Comparison of ENCODE assay signal across 24 mouse cellular contexts in genomic region chr9:106222994-106223393, GRCm38 (mm10). TPM values are rescaled to one million over a fixed set of nuclear protein-coding genes. Genes with fewer than 3 reads are reported as not detected.
A peak's percentile ranks its signal among the peaks of the same experiment; 100 is the strongest.
DNase-seq lines count a peak whose midpoint lies in the region; ATAC-seq and TF ChIP-seq lines count a peak whose summit lies in the region.
"Had no signal": no experiment of that assay in that cellular context is flagged by ENCODE, and none has a peak within 500 bp of the region (broad histone marks: within the 10 kb centered on the region; RNA-seq: fewer than 3 reads in every experiment).

No protein-coding gene starts in this region.

- WGBS in stomach, embryonic 15.5 days: 79% methylated on average over 4 of the region's 4 CpGs
- whole genome bisulfite sequencing in stomach, postnatal 0 days: 87% methylated on average over 4 of the region's 4 CpGs
- 31% methylated on average over 4 of the region's 4 CpGs for WGBS in macrophage (ENCODE audit: missing documents)
- 77% methylated on average over 4 of the region's 4 CpGs for WGBS in intestine, embryonic 15.5 days

- TF ChIP-seq CTCF in gastrocnemius, adult 2 months (IDR thresholded peaks at IDR 0.05): no peak
- no peak for TF ChIP-seq CTCF in stomach, postnatal 0 days (IDR thresholded peaks at IDR 0.05; ENCODE audit: low read depth)

- no peak overlapping the region for H3K4me2 ChIP-seq in stomach, embryonic 15.5 days
- H3K4me2 ChIP-seq in stomach, postnatal 0 days (replicated peaks; ENCODE audit: low read depth): no peak overlapping the region
- H3K4me2 ChIP-seq in intestine, embryonic 15.5 days (replicated peaks): no peak overlapping the region; the same call in 1 of the 2 replicates
- H3K4me2 ChIP-seq: heart, embryonic 12.5 days; hindbrain, embryonic 14.5 days had no signal

- intact Hi-C loops in gastrocnemius, adult 2 months (cut with DNase I): no loop called here
- intact Hi-C loops in gastrocnemius, postnatal 14 days (cut with DNase I; ENCODE audit: low total_unique reads): loop anchor here (10.0 kb wide), 1 partner anchor 52 kb away; no protein-coding TSS in a partner anchor

- no peaks in the 10 kb centered on the region for H3K9me3 ChIP-seq in stomach, embryonic 15.5 days
- H3K9me3 ChIP-seq in stomach, postnatal 0 days (ENCODE audit: control insufficient read depth, low read length): no peaks in the 10 kb centered on the region
- no peaks in the 10 kb centered on the region for H3K9me3 ChIP-seq in intestine, embryonic 15.5 days
- H3K9me3 ChIP-seq: heart, embryonic 12.5 days; limb, embryonic 10.5 days; midbrain, embryonic 10.5 days had no signal

- H3K4me3 ChIP-seq in gastrocnemius, adult 2 months: no peak overlapping the region; the same call in 1 of the 2 replicates
- no peak overlapping the region for H3K4me3 ChIP-seq in stomach, embryonic 15.5 days (replicated peaks)
- H3K4me3 ChIP-seq in stomach, postnatal 0 days (ENCODE audit: low read depth, low read length): no peak overlapping the region
- peak overlapping the region; percentile 25; the same call in 1 of the 2 replicates for H3K4me3 ChIP-seq in macrophage (ENCODE audit: inconsistent target)
- H3K4me3 ChIP-seq in intestine, embryonic 15.5 days (replicated peaks): no peak overlapping the region
- H3K4me3 ChIP-seq: heart, embryonic 12.5 days; limb, embryonic 10.5 days; midbrain, embryonic 10.5 days had no signal

- H3K4me1 ChIP-seq in stomach, embryonic 15.5 days: peaks cover 13% of the 10 kb centered on the region
- 0 out of 2 replicates have a peak, but pooled peaks cover 4% of the 10 kb centered on the region for H3K4me1 ChIP-seq in stomach, postnatal 0 days (replicated peaks; ENCODE audit: control insufficient read depth, insufficient read depth)
- H3K4me1 ChIP-seq in intestine, embryonic 15.5 days (replicated peaks): peaks cover 16% of the 10 kb centered on the region

- H3K79me2 ChIP-seq in macrophage (ENCODE audit: inconsistent target): peaks cover 54% of the 10 kb centered on the region; the same call in 1 of the 2 replicates

- H3K36me3 ChIP-seq in stomach, embryonic 15.5 days: no peaks in the 10 kb centered on the region
- H3K36me3 ChIP-seq in stomach, postnatal 0 days (ENCODE audit: control insufficient read depth, insufficient read depth, low read length): no peaks in the 10 kb centered on the region
- H3K36me3 ChIP-seq in macrophage (ENCODE audit: inconsistent target): peaks cover 23% of the 10 kb centered on the region; the same call in 1 of the 2 replicates
- H3K36me3 ChIP-seq in intestine, embryonic 15.5 days: no peaks in the 10 kb centered on the region
- H3K36me3 ChIP-seq: heart, embryonic 12.5 days; limb, embryonic 10.5 days; midbrain, embryonic 10.5 days had no signal

- no peak overlapping the region for H3K27ac ChIP-seq in gastrocnemius, adult 2 months
- peak overlapping the region; percentile 21; the same call in 1 of the 2 replicates for H3K27ac ChIP-seq in stomach, embryonic 15.5 days
- H3K27ac ChIP-seq in stomach, postnatal 0 days (replicated peaks): no peak overlapping the region
- H3K27ac ChIP-seq in macrophage: peak overlapping the region; percentile 79
- no peak overlapping the region for H3K27ac ChIP-seq in intestine, embryonic 15.5 days
- H3K27ac ChIP-seq: hindbrain, embryonic 14.5 days; limb, embryonic 10.5 days; liver, embryonic 14.5 days; midbrain, embryonic 10.5 days had no signal

- DNase-seq in gastrocnemius, adult 2 months: peak; percentile 18
- DNase-seq in gastrocnemius, postnatal 14 days: no peak
- no peak for DNase-seq in stomach, postnatal 0 days (ENCODE audit: low spot score)
- no peak for DNase-seq in cerebellum, postnatal 10 days
- DNase-seq in Muller cell, postnatal 12 days (ENCODE audit: inconsistent ontology term): no peak
- DNase-seq: cerebellum, adult 9-11 months; embryo, embryonic 11 days; heart, postnatal 14 days; kidney, postnatal 4 days; lung, postnatal 10 days; retina, postnatal 1 day; right cerebral cortex, postnatal 4 days; thymus, postnatal 14 days had no signal

- no peak for TF ChIP-seq EP300 in stomach, postnatal 0 days (optimal IDR thresholded peaks at IDR 0.05)

- ATAC-seq in stomach, embryonic 15.5 days (ENCODE audit: insufficient read depth, low FRiP score, low read depth): no peak
- no peak for ATAC-seq in stomach, postnatal 0 days (ENCODE audit: low FRiP score, low TSS enrichment)
- ATAC-seq in intestine, embryonic 15.5 days: no peak
- ATAC-seq: forebrain, embryonic 16.5 days had no signal

- no peak overlapping the region for H3K9ac ChIP-seq in stomach, embryonic 15.5 days
- H3K9ac ChIP-seq in stomach, postnatal 0 days (ENCODE audit: low read length): no peak overlapping the region
- H3K9ac ChIP-seq in intestine, embryonic 15.5 days: no peak overlapping the region
- H3K9ac ChIP-seq: heart, embryonic 12.5 days; hindbrain, embryonic 14.5 days; liver, embryonic 14.5 days had no signal

- H3K27me3 ChIP-seq in stomach, embryonic 15.5 days (replicated peaks): peaks cover 6% of the 10 kb centered on the region
- H3K27me3 ChIP-seq in stomach, postnatal 0 days (ENCODE audit: control insufficient read depth, insufficient read depth, low read length): no peaks in the 10 kb centered on the region
- H3K27me3 ChIP-seq in intestine, embryonic 15.5 days (replicated peaks): 0 out of 2 replicates have a peak, but pooled peaks cover 5% of the 10 kb centered on the region

RNA-seq across cellular contexts. Expression of gene Tlr9, which starts 0.6 kb away (rescaled TPM):
- under 1 TPM; 0.17 to 0.23 TPM for total RNA-seq in gastrocnemius, adult 2 months (2021)
- under 1 TPM; 0.42 to 0.43 TPM for total RNA-seq in gastrocnemius, postnatal 14 days (2021)
- 0.12 and 0.15 TPM in 2 replicates for polyA plus RNA-seq in stomach, embryonic 15.5 days (2015; fragmentation: Nextera tagmentation; extraction: Ambion mirVana)
- 0.05 and 0.07 TPM in 2 replicates for polyA plus RNA-seq in stomach, postnatal 0 days (2015; fragmentation: Nextera tagmentation; extraction: Ambion mirVana)
- 10 to 100 TPM in 14 of 26 experiments, 1 to 10 TPM in 12; 1.1 to 44.1 (median 13.9) TPM for total RNA-seq in macrophage (2018; cell fraction: chromatin; rRNA removed)
- total RNA-seq in macrophage (2018; cell fraction: cytosol; rRNA removed): 100 to 1,000 TPM in 9 of 26 experiments, 10 to 100 TPM in 17; 16.2 to 215 (median 57.2) TPM
- 100 to 1,000 TPM in 13 of 26 experiments, 10 to 100 TPM in 13; 10.9 to 317 (median 79.4) TPM for total RNA-seq in macrophage (2018; cell fraction: nucleus; rRNA removed)
- 9.3 to 44.3 TPM (median 27.8 TPM) in 3 replicates for polyA plus RNA-seq in macrophage (2018)
- 0.16 and 0.19 TPM in 2 replicates for polyA plus RNA-seq in intestine, embryonic 15.5 days (2015; fragmentation: Nextera tagmentation; extraction: Ambion mirVana)
- total RNA-seq: MEL had no signal
- polyA plus RNA-seq: forebrain, embryonic 16.5 days; heart, embryonic 12.5 days; limb, embryonic 10.5 days; midbrain, embryonic 10.5 days; neural tube, embryonic 11.5 days had no signal

RNA-seq across cellular contexts. Expression of gene Twf2, which starts 20.1 kb away (rescaled TPM):
- 100 to 1,000 TPM; 127 to 210 TPM for total RNA-seq in gastrocnemius, adult 2 months (2021)
- 10 to 100 TPM; 68.8 to 69.3 TPM for total RNA-seq in gastrocnemius, postnatal 14 days (2021)
- 53.9 and 64.0 TPM in 2 replicates for polyA plus RNA-seq in stomach, embryonic 15.5 days (2015; fragmentation: Nextera tagmentation; extraction: Ambion mirVana)
- 27.1 and 27.7 TPM in 2 replicates for polyA plus RNA-seq in stomach, postnatal 0 days (2015; fragmentation: Nextera tagmentation; extraction: Ambion mirVana)
- total RNA-seq in macrophage (2018; cell fraction: chromatin; rRNA removed): 10 to 100 TPM in 21 of 26 experiments, 1 to 10 TPM in 5; 4.4 to 82.2 (median 27.6) TPM
- total RNA-seq in macrophage (2018; cell fraction: cytosol; rRNA removed): 100 to 1,000 TPM in 6 of 26 experiments, 10 to 100 TPM in 20; 38.6 to 130 (median 74.2) TPM
- 10 to 100 TPM; 12.8 to 76.0 (median 32.1) TPM for total RNA-seq in macrophage (2018; cell fraction: nucleus; rRNA removed)
- polyA plus RNA-seq in macrophage (2018): 37.5 to 79.0 TPM (median 76.6 TPM) in 3 replicates
- polyA plus RNA-seq in intestine, embryonic 15.5 days (2015; fragmentation: Nextera tagmentation; extraction: Ambion mirVana): 51.5 and 52.5 TPM in 2 replicates

RNA-seq across cellular contexts. Expression of gene Ppm1m, which starts 23.4 kb away (rescaled TPM):
- total RNA-seq in gastrocnemius, adult 2 months (2021): 1 to 10 TPM; 2.1 to 5.2 TPM
- total RNA-seq in gastrocnemius, postnatal 14 days (2021): 1 to 10 TPM; 5.1 to 5.5 TPM
- polyA plus RNA-seq in stomach, embryonic 15.5 days (2015; fragmentation: Nextera tagmentation; extraction: Ambion mirVana): 39.0 and 42.0 TPM in 2 replicates
- polyA plus RNA-seq in stomach, postnatal 0 days (2015; fragmentation: Nextera tagmentation; extraction: Ambion mirVana): 15.2 and 16.5 TPM in 2 replicates
- total RNA-seq in macrophage (2018; cell fraction: chromatin; rRNA removed): 10 to 100 TPM in 22 of 26 experiments, 1 to 10 TPM in 4; 4.4 to 53.3 (median 21.1) TPM
- 10 to 100 TPM; 12.8 to 29.1 (median 19.8) TPM for total RNA-seq in macrophage (2018; cell fraction: cytosol; rRNA removed)
- 10 to 100 TPM in 22 of 26 experiments, 1 to 10 TPM in 4; 6.9 to 38.6 (median 17.5) TPM for total RNA-seq in macrophage (2018; cell fraction: nucleus; rRNA removed)
- 11.4 to 23.0 TPM (median 20.3 TPM) in 3 replicates for polyA plus RNA-seq in macrophage (2018)
- 30.4 and 31.7 TPM in 2 replicates for polyA plus RNA-seq in intestine, embryonic 15.5 days (2015; fragmentation: Nextera tagmentation; extraction: Ambion mirVana)

RNA-seq across cellular contexts. Expression of gene Alas1, which starts 25.5 kb away (rescaled TPM):
- 100 to 1,000 TPM; 209 to 290 TPM for total RNA-seq in gastrocnemius, adult 2 months (2021)
- total RNA-seq in gastrocnemius, postnatal 14 days (2021): 100 to 1,000 TPM; 189 to 234 TPM
- polyA plus RNA-seq in stomach, embryonic 15.5 days (2015; fragmentation: Nextera tagmentation; extraction: Ambion mirVana): 109 TPM in 2 replicates
- 145 and 152 TPM in 2 replicates for polyA plus RNA-seq in stomach, postnatal 0 days (2015; fragmentation: Nextera tagmentation; extraction: Ambion mirVana)
- total RNA-seq in macrophage (2018; cell fraction: chromatin; rRNA removed): 100 to 1,000 TPM in 8 of 26 experiments, 10 to 100 TPM in 18; 27.9 to 189 (median 89.2) TPM
- 100 to 1,000 TPM; 113 to 192 (median 160) TPM for total RNA-seq in macrophage (2018; cell fraction: cytosol; rRNA removed)
- 100 to 1,000 TPM in 15 of 26 experiments, 10 to 100 TPM in 11; 46.5 to 175 (median 103) TPM for total RNA-seq in macrophage (2018; cell fraction: nucleus; rRNA removed)
- polyA plus RNA-seq in macrophage (2018): 173 to 195 TPM (median 183 TPM) in 3 replicates
- 110 TPM in 2 replicates for polyA plus RNA-seq in intestine, embryonic 15.5 days (2015; fragmentation: Nextera tagmentation; extraction: Ambion mirVana)

RNA-seq across cellular contexts. Expression of gene Wdr82, which starts 52.3 kb away (rescaled TPM):
- total RNA-seq in gastrocnemius, adult 2 months (2021): 10 to 100 TPM; 19.4 to 25.9 TPM
- total RNA-seq in gastrocnemius, postnatal 14 days (2021): 10 to 100 TPM; 23.4 to 27.4 TPM
- polyA plus RNA-seq in stomach, embryonic 15.5 days (2015; fragmentation: Nextera tagmentation; extraction: Ambion mirVana): 19.7 and 20.4 TPM in 2 replicates
- polyA plus RNA-seq in stomach, postnatal 0 days (2015; fragmentation: Nextera tagmentation; extraction: Ambion mirVana): 9.1 and 10.3 TPM in 2 replicates
- 10 to 100 TPM; 22.3 to 68.0 (median 42.6) TPM for total RNA-seq in macrophage (2018; cell fraction: chromatin; rRNA removed)
- total RNA-seq in macrophage (2018; cell fraction: cytosol; rRNA removed): 10 to 100 TPM; 27.5 to 50.7 (median 39.1) TPM
- 10 to 100 TPM; 28.3 to 71.2 (median 43.9) TPM for total RNA-seq in macrophage (2018; cell fraction: nucleus; rRNA removed)
- 22.0 to 38.9 TPM (median 30.1 TPM) in 3 replicates for polyA plus RNA-seq in macrophage (2018)
- 16.5 and 19.0 TPM in 2 replicates for polyA plus RNA-seq in intestine, embryonic 15.5 days (2015; fragmentation: Nextera tagmentation; extraction: Ambion mirVana)

Comparison
In these comparisons a context has a peak if more than half of its experiments do, and no peak if none do; other contexts are left out.
1. H3K27ac ChIP-seq: peak in stomach, embryonic 15.5 days (single experiment) and macrophage (single experiment); none in gastrocnemius, adult 2 months (single experiment), stomach, postnatal 0 days (single experiment) and intestine, embryonic 15.5 days (single experiment).